Mouse (Mus musculus) neural tube, embryonic 14.5 days (tissue): ENCODE measurements around the gene Plxna1. TPM values are rescaled to one million over a fixed set of nuclear protein-coding genes. Genes with fewer than 3 reads are reported as not detected.

Experiments
- ATAC-seq: fragments of 200-750 bp; cut with Nextera tagmentation; 2 replicates; pipeline ENCODE4 v1.8.0; 2017; ENCODE audit warnings: low read depth, mild to moderate bottlenecking, moderate TSS enrichment, moderate library complexity
- H3K27ac ChIP-seq: fragments of 300-500 bp; sonication (generic); 2 replicates; pipeline ENCODE4 v1.5.1; 2014; ENCODE audit warnings: low read depth, mild to moderate bottlenecking, control low read depth, low read length, moderate library complexity, mixed read lengths
- H3K27me3 ChIP-seq: fragments of 300-500 bp; sonication (generic); 2 replicates; pipeline ENCODE4 v1.6.1; 2014; ENCODE audit warnings: low read length; ENCODE audit not compliant: control insufficient read depth, insufficient read depth
- H3K36me3 ChIP-seq: fragments of 300-500 bp; sonication (generic); 2 replicates; pipeline ENCODE4 v1.6.1; 2014; ENCODE audit warnings: low read length, mixed read lengths; ENCODE audit not compliant: control insufficient read depth, insufficient read depth
- H3K4me1 ChIP-seq: fragments of 300-500 bp; sonication (generic); 2 replicates; pipeline ENCODE4 v1.6.1; 2014; ENCODE audit warnings: low read length; ENCODE audit not compliant: control insufficient read depth, insufficient read depth
- H3K4me2 ChIP-seq: fragments of 300-500 bp; sonication (generic); 2 replicates; pipeline ENCODE4 v1.6.1; 2014; ENCODE audit warnings: mild to moderate bottlenecking, low read depth, low read length, control low read depth
- H3K4me3 ChIP-seq: fragments of 300-500 bp; sonication (generic); 2 replicates; pipeline ENCODE4 v1.5.1; 2014; ENCODE audit warnings: low read depth, low read length, control low read depth, mixed read lengths
- H3K9ac ChIP-seq: fragments of 300-500 bp; sonication (generic); replicated peaks from 2 replicates; pipeline ENCODE4 v1.6.1; 2014; ENCODE audit warnings: low read depth, mild to moderate bottlenecking, control low read depth, low read length, mixed read lengths
- H3K9me3 ChIP-seq: fragments of 300-500 bp; sonication (generic); 2 replicates; pipeline ENCODE4 v1.6.1; 2016; ENCODE audit warnings: low read length; ENCODE audit not compliant: control insufficient read depth
- WGBS: fragments of 180-500 bp; shearing (Covaris S2); extraction: QIAGEN DNeasy Blood & Tissue Kit; methylation state at CpG from one replicate; pipeline ENCODE4 v1.1.7; 2014; 5-methylcytosine and 5-hydroxymethylcytosine counted together
- polyA plus RNA-seq: library from polyadenylated mRNA; unstranded; fragments of >200 nt; fragmentation: Nextera tagmentation; extraction: Ambion mirVana; gene quantifications from 2 replicates; pipeline ENCODE4 v1.2.1, GENCODE M21; 2014

Gene Plxna1
- polyA plus RNA-seq, 1 experiment from 2014 or later: 37.8 TPM

GRCm38 (mm10) chr6:89327746-89328491 is 34.5 kb downstream of the Plxna1 start:
- no peaks in the 10 kb centered on the region for H3K27me3 ChIP-seq
- H3K4me3 ChIP-seq: no peak overlapping the region
- no peaks in the 10 kb centered on the region for H3K4me1 ChIP-seq
- WGBS: 63% methylated on average over 15 of the region's 15 CpGs
- H3K9ac ChIP-seq: no peak overlapping the region
- no peaks in the 10 kb centered on the region for H3K9me3 ChIP-seq
- peaks cover 72% of the 10 kb centered on the region for H3K36me3 ChIP-seq
- ATAC-seq: no peak
- H3K27ac ChIP-seq: no peak overlapping the region
- no peak overlapping the region for H3K4me2 ChIP-seq

- peaks cover 69% of the 10 kb centered on the region for H3K36me3 ChIP-seq
- ATAC-seq: no peak
Observed at GRCm38 (mm10) chr6:89324842-89325241, 37.6 kb downstream of the Plxna1 start.

GRCm38 (mm10) chr6:89315263-89315662 is 47.2 kb downstream of the Plxna1 start:
- Histone ChIP-seq H3K36me3 (peaks cover 20% of the 10 kb centered on the region), H3K9me3 (no peaks in the 10 kb centered on the region), H3K4me3 (no peak overlapping the region), H3K27ac (no peak overlapping the region), H3K4me2 (no peak overlapping the region), H3K27me3 (no peaks in the 10 kb centered on the region), H3K4me1 (peaks cover 6% of the 10 kb centered on the region; the same call in 1 of the 2 replicates), H3K9ac (no peak overlapping the region)
- 21% methylated on average over 4 of the region's 4 CpGs for WGBS
- ATAC-seq: no peak

More at GRCm38 (mm10) chr6:89324842-89325241, 37.6 kb downstream of the Plxna1 start:
- H3K9ac ChIP-seq: no peak overlapping the region
- no peak overlapping the region for H3K4me3 ChIP-seq
- H3K4me2 ChIP-seq: no peak overlapping the region
- no peak overlapping the region for H3K27ac ChIP-seq
- H3K4me1 ChIP-seq: no peaks in the 10 kb centered on the region
- H3K9me3 ChIP-seq: no peaks in the 10 kb centered on the region
- H3K27me3 ChIP-seq: no peaks in the 10 kb centered on the region
- 91% methylated on average over 4 of the region's 4 CpGs for WGBS

GRCm38 (mm10) chr6:89311518-89311917 is 50.9 kb downstream of the Plxna1 start:
- ATAC-seq: no peak
- H3K4me3 ChIP-seq: no peak overlapping the region
- no peaks in the 10 kb centered on the region for H3K36me3 ChIP-seq
- no peaks in the 10 kb centered on the region for H3K27me3 ChIP-seq
- no peak overlapping the region for H3K27ac ChIP-seq
- no peak overlapping the region for H3K9ac ChIP-seq
- H3K4me1 ChIP-seq: peaks cover 6% of the 10 kb centered on the region; the same call in 1 of the 2 replicates
- H3K4me2 ChIP-seq: no peak overlapping the region
- 68% methylated on average over 2 of the region's 2 CpGs for WGBS
- H3K9me3 ChIP-seq: no peaks in the 10 kb centered on the region

GRCm38 (mm10) chr6:89310236-89310635 is 52.2 kb downstream of the Plxna1 start:
- no peak overlapping the region for H3K4me3 ChIP-seq
- 41% methylated on average over 9 of the region's 9 CpGs for WGBS
- no peaks in the 10 kb centered on the region for H3K27me3 ChIP-seq

GRCm38 (mm10) chr6:89308213-89308973 is 54.0 kb downstream of the Plxna1 start:
- Histone ChIP-seq H3K4me2 (no peak overlapping the region), H3K27ac (no peak overlapping the region), H3K9me3 (no peaks in the 10 kb centered on the region), H3K27me3 (no peaks in the 10 kb centered on the region), H3K9ac (no peak overlapping the region), H3K4me1 (peaks cover 6% of the 10 kb centered on the region; the same call in 1 of the 2 replicates), H3K4me3 (no peak overlapping the region), H3K36me3 (no peaks in the 10 kb centered on the region)
- 74% methylated on average over 6 of the region's 6 CpGs for WGBS
- ATAC-seq: no peak

More at GRCm38 (mm10) chr6:89310236-89310635, 52.2 kb downstream of the Plxna1 start:
- Histone ChIP-seq H3K36me3 (no peaks in the 10 kb centered on the region), H3K4me1 (peaks cover 6% of the 10 kb centered on the region; the same call in 1 of the 2 replicates), H3K27ac (no peak overlapping the region), H3K9ac (no peak overlapping the region), H3K4me2 (no peak overlapping the region), H3K9me3 (no peaks in the 10 kb centered on the region)
- no peak for ATAC-seq

- no peaks in the 10 kb centered on the region for H3K36me3 ChIP-seq
- H3K27me3 ChIP-seq: no peaks in the 10 kb centered on the region
- H3K27ac ChIP-seq: no peak overlapping the region
- H3K9me3 ChIP-seq: no peaks in the 10 kb centered on the region
- no peaks in the 10 kb centered on the region for H3K4me1 ChIP-seq
- H3K4me3 ChIP-seq: no peak overlapping the region
- H3K9ac ChIP-seq: no peak overlapping the region
- no peak overlapping the region for H3K4me2 ChIP-seq
- ATAC-seq: no peak
- 62% methylated on average over 3 of the region's 3 CpGs for WGBS
Observed at GRCm38 (mm10) chr6:89304375-89305058, 57.9 kb downstream of the Plxna1 start.

GRCm38 (mm10) chr6:89299818-89300217 is 62.6 kb downstream of the Plxna1 start:
- 79% methylated on average over 9 of the region's 9 CpGs for WGBS
- Histone ChIP-seq H3K4me2 (no peak overlapping the region), H3K27me3 (no peaks in the 10 kb centered on the region), H3K27ac (no peak overlapping the region), H3K9me3 (no peaks in the 10 kb centered on the region), H3K36me3 (no peaks in the 10 kb centered on the region), H3K4me3 (no peak overlapping the region), H3K4me1 (no peaks in the 10 kb centered on the region), H3K9ac (no peak overlapping the region)
- ATAC-seq: no peak
